Mouse (Mus musculus): ENCODE results near the gene Pcdh15.

Pcdh15 gene

DNA sequence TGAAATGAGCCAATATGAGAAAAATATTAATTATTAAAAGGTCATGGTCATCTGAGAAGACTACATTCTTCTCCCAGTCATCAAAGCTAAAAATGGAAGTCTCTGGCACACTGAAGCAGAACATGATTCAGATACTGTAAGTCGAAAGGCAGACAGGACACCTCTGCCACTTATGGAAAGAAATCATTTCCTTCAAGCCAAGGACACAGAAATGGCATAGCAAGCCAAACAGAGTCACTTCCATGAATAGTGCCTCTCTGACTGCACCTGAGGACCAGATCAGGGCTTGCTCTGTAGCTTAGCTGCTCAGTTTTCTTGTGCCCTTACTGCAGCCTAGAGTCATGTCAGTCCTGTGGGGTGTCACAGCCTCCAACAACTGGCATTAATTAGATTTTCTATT, 234.3 kb downstream of the Pcdh15 start:
- DNase-seq (ENCODE audit: low spot score in 2 of 2) = no peak

DNA sequence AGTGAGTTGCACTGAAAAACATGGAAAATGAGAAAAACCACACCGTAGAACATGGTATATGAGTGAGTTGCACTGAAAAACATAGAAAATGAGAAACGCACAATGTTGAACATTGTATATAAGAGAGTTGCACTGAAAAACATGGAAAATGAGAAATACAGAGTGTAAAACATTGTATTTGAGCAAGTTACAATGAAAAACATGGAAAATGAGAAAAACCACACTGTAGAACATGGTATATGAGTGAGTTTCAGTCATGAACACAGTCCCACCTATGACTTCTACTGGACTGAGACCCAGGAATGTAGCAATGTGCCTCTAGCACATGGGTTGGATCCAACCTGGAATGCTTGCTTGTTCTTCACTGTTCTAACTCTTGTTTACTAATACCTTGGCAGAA, 279.9 kb downstream of the Pcdh15 start:
- peak in 1 of 2 experiments; percentile 27 for DNase-seq (ENCODE audit: low spot score in 2 of 2)

DNA sequence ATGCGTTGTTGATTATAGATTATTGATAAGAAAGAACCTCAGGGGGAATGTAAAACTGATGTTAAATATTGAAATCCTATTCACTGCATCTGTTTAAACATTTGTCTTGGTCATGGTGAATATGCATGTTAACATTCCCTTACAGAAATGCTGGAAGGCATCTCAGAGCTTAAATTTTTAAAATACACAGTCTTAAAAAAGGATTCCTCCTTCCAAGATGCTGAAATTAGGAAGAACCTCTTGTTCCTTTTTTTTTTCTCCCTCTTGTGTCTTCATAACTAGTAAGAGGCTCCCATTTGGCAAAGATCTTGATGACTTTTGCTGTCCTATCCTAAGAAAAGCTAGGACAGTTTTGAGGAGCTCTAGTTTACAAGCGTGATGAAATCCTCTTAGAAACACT, 284.9 kb downstream of the Pcdh15 start:
- DNase-seq (ENCODE audit: low spot score in 2 of 2) = no peak

DNA sequence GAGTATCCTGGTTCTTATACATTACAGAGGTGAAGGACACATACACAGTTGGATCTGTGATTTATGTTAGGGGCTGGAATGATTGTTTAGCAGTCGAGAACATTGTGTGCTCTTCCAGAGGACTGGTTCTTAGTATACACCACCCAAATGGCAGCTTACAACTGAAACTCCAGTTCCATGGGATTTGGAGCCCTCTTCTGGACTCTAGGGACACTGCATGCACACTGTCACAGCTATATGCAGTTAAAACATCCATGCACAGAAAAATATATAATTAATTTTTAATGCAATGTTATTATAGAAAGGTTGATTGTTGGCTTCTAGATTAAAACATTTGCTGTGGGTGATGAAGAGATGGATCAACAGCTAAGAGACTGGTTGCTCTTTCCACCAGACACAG, 301.3 kb downstream of the Pcdh15 start:
- DNase-seq (ENCODE audit: low spot score in 2 of 2) = no peak

DNA sequence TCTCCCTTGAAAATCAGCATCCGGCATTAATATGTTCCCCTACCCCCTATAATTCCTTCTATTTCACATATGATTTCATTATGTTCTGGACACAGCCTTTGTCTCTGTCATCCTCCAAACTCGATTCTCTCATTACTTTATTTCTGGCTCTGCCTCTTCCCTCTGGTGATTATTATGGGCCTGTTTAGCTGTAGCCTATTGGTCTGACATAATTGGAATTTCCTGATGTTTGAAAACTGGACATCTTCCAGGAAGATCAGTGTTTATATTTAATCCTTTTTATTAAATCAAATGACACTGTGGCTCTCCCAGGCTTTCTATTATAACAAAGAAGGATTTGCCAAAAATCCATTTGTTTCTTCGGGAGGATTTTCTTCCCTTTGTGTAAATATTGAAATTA, 326.3 kb downstream of the Pcdh15 start:
- DNase-seq (ENCODE audit: low spot score in 2 of 2) = no peak

DNA sequence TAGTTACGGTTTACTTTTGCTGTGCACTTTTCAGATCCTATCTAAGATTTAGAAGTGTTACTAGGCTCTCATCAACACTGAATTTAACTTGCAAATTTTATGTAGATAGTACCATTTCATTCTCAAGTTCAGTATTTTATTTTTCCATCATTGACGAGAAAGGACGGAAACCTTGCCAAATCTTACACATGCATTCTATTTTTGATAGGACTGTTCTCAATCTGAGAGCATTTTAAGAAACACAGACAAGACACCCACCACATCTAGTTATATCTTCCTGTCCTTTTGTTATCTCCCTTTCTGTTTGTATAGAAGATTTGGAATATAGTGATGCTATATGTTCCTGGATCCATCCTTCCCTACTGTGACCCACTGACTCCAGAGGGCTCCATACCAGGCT, 332.2 kb downstream of the Pcdh15 start:
- DNase-seq (ENCODE audit: low spot score in 2 of 2) = no peak

DNA sequence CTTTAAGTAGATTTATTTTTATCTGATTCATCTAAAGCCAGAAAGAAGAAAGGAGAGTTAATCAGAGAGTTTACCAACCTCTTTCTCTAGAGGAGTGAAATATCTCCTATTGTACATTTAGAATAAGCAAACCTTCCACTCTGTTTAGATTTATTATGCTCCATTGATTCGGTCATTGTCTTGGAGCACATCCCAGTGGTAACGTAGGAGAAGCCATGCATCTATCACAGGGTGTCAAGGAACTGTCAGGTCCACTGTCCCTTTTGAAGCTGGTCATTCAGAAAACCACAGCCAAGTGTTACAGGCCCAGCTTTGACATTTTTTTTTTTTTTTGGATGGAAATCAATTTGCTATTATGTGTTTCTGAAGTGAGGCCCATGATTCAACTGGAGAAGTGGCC, 384.9 kb downstream of the Pcdh15 start:
- no peak for DNase-seq (ENCODE audit: low spot score in 2 of 2)

DNA sequence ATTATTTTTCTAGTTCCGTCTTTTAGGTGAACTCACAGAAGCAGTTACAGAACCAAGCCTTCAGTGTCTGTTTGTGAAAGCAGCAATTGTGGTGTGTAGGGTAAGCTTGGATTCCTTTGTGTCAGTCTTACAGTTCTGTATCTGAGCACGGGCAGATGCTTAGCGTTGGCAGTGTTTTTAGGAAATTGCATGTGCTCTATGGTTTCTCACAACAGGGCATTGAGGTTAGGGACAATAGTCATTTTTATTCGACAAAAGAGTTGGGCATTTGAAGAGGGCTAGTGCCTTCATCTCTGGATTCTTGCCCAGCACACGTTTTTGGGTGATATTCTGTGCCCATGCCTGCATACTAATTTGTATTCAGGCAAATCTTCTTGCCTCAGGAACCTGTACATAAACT, 392.5 kb downstream of the Pcdh15 start:
- no peak for DNase-seq (ENCODE audit: low spot score in 2 of 2)

DNA sequence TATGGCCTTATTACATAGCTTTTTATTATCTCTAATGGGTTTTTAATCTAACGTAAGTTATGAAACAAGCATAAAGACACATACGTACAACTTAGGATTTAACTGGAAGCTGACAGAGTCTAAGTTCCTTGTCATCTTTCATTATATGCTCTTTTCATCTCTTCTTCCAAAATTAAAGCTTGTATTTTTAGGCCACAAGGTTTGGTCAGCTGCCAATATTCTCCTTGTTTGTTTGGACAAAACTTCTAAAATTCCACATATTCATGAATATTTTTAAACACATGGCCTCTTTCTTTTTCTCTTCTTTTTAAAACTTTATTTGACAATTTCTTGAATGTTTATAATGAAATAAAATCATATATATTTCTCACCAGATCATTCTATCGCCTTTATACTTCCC, 415.7 kb downstream of the Pcdh15 start:
- no peak for DNase-seq (ENCODE audit: low spot score in 2 of 2)

DNA sequence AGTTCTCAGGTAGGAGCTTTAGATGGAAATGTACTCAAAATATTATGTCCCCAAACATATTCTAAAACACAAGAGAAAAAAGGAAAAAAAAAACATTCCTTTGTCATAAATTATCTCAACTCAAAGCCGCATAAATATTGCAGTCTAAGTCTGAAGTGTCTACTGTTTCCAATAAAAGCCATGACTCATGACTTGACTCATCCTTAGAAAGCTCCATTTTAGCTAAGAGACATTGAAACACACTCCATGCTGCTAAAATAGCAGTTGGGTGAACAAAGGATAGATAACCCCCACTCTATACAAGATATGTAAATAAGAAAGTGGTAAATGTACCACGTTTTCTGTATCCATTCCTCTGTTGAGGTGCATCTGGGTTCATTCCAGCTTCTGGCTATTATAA, 416.6 kb downstream of the Pcdh15 start:
- DNase-seq (ENCODE audit: low spot score in 2 of 2) = no peak

DNA sequence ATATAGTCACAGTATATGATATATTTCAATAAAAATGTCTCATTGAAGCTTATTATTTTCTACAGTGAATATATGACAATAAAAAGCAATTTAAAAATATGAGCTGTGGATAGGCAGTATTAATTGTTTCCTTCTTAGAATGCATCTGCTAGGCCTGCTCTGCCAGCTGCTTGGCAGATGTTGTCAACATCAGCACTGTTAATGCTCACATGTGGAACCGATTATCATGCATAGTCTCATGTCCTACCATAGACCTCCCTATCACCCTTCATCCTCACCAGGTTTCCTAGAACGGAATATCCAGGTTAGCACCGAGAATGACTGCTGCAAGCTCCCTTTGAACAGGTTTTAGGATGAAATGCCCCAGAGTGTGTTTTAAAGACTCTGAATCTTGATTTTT, 420.3 kb downstream of the Pcdh15 start:
- DNase-seq (ENCODE audit: low spot score in 2 of 2) = no peak

DNA sequence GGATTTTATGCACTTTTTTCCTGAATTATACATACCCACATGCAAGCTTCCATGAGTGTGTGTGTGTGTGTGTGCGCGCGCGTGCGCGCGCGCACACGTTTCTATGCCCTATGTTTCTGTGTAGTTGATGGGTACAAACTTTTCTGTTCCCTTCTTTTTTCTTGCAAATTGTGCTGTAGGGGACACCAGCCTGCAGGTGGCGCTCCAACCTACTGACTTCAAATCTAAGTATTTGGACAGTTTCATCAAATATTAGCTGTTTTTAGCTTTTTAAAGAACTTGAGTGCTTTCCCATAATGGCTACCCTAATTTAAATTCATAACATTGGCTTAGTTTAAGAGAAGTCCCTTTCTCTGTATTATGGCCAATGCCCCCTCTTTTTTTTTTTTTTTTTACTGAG, 453.7 kb downstream of the Pcdh15 start:
- no peak for DNase-seq (ENCODE audit: low spot score in 2 of 2)

DNA sequence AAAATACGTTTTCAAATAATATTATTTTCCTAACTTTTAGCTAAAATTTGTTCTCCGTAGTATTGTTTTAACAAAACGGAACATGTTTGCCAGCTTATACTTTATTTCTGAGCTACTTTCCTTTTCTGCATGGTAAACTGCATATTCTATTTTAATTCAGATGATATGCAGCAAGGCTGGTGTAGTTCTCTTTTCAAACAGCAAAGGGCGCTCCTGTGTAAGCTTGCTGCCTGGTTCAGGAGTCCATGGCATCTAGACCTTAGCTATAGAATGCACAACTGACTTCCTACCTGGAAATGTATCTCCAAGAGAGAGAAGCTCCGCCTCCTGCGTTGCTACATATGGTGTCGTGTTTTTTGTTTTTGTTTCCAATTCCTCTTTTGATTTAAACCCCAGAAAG, 465.1 kb downstream of the Pcdh15 start:
- no peak for DNase-seq (ENCODE audit: low spot score in 2 of 2)

DNA sequence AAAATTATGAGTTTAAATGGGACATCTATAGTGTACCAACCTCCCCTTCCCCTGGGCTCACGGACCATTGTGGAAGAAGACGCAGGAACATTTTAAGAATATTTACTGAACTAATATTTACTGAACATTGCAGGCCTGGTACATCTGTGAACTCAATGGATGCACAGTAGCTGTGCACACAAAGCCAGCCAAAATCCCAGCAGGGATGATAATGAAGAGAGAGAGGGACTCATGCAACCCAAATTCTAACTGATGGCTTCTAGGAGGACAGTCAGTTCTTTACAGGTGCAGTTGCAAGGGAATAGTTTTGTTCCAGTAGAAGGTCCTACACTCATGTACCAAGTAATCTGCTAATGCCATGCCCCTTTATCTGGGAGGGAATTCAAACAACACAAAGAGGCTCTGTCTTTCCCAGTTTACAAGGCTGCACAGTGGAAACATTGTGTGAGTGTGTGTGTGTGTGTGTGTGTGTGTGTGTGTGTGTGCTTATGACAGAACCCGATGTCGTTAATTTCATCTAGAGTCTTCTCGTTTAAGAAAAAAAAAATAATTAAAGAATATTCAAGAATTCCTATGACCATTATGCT, 475.7 kb downstream of the Pcdh15 start:
- DNase-seq (ENCODE audit: low spot score in 2 of 2) = no peak

DNA sequence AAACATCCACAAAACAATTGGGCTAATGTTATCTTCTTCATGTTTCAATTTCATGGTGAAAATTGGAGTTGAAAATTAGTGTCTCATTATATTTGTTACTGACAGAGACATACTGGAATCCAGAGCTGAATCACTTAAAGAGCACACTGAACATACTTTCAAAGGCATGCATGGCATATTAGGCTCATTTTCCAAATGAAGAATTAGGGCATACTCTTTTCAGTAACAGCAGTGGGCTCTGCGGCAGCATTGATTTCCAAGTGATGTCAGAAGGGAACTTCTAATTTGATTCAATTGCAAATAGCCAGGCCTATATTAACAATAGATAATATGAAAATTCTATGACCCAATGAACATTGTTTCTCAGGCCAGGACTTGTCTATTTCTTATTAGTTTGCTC, 568.4 kb downstream of the Pcdh15 start:
- DNase-seq (ENCODE audit: low spot score in 2 of 2) = no peak

DNA sequence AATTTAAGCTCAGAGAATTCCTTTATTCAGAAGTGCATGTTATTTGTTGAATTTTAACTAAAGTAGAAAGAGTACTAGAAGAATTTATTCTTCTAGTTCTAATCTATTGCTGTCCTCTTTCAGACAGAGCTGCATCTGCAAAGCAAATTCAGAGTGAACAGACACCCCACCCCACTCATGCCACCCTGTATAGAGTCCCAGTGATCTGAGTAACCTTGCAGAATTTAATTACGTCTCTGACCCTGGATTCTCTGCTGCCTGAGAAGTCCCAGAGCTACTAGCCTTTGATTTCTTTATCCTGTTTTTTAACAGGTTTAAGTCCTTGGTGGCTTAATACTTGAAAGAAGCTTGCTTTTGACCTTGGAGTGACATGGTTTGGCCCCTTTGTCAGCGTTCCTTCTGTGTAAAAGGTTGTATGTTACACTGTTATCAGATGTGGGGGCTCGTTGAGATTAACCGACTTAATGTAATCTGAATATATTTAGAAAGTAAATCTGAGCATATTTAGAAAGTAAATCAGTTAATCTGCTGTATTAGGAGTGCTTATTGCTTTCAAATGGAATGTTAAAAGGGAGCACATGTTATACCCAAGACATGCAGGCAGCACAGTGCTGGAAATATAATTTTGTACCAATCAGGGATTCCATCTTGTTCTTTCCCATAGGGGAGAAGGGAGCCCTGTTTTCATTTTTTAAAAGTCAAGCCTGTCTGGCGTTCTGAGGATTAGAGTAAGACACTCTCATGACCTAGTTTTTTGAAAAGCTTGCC, 601.6 kb downstream of the Pcdh15 start:
- no peak for DNase-seq (ENCODE audit: low spot score in 2 of 2)

DNA sequence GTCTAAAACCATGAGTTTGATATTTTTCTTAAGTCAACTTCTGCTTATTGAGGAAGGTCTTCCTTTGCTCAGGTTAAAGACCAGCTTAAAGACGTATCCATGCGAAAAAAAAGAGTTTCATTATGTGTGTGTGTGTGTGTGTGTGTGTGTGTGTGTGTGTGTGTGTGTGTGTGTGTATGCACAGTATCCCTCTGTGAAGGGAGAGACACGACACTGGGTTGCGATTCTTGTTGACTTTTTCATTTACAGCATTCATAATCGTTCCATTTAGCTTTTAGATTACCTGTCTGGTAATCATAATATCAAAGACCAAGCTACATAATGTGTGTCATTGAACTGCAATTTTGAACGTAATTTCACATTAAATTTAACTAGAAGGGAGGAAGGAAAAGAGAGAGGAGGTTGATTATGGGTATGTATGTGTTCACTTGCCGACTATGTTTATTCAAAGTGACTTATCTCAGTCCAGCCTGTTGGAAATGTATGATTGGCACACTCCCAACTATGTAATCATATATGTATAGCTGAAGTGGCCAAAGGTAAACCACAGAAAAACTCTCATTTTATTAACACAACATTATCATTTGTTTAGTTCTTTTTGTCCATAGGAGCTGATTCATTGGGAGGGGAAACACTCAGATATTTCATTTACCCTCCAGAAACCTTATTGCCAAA, 626.6 kb downstream of the Pcdh15 start:
- DNase-seq (ENCODE audit: low spot score in 2 of 2) = no peak

DNA sequence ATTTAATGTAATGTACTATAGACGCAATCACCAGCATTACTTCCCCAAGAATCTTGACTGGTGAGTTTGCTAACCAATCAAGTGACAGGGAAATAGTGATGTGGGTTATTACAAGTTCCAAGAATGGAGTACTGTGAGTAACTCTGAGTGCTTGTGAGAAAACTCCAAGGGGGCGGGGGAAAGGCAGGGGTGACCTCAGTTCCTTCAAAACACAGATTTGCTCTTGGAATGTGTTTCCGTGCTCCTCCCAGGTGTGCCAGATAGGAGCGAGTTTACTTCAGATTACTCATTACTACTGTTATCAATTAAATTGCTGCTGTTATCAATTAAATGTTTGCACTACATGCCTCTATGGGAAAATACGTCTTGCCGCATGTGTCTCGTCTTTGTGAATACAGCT, 634.1 kb downstream of the Pcdh15 start:
- DNase-seq (ENCODE audit: low spot score in 2 of 2) = no peak

DNA sequence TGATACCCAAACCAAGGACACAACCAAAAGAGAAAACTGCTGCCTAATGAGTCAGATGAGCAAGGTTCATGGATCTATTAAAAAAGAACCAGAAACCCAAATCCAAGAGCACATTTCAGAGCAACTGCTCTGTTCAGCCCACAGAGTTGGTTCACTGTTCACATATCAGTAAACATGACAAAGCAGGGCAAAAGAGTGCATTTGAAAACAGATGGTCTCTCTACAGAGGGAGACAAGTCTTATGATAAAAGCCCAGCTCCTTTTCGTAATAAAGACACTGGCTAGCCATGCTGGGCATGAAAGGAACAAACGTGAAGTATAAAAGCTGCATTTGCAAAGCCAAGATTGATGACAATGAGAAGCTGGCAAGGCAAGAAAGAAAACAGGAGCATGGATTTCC, 649.9 kb downstream of the Pcdh15 start:
- no peak for DNase-seq (ENCODE audit: low spot score in 2 of 2)

DNA sequence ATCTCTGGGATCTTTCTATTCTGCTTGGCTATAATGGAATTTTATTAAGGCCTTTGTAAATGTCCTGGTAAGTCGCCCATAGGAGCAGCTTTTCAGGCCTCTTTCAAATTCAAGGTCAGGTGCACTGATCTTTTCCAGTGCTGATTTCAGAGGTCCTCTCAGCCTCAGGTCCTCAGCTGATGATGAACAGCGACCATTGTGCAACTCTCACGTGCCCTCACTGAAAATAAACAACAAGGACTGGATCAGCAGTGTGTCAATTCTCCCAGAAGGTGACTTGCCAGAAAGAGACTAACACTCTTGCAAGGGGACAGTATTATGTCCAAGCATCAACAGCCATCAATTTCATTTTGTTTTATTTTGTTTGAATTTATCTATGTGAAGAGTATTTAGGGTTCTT, 654.7 kb downstream of the Pcdh15 start:
- no peak for DNase-seq (ENCODE audit: low spot score in 2 of 2)

DNA sequence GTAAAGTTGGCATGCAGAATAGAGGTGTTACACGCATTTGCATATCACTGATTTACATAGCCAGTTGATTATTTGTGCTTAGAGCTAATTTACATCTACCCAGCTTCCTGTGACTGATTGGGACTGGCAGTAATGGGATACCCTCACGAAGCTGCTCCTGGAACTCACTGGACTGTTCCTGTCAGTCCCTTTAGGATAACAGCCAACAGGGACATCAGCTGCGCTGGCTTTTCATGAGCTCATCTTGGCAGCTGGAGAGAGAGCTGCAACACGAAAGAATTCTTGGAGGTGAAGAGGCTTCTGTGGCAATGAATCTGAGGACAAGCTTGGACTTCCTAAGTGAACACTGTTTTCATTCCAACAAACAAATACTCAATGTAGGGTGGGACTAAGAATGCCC, 683.8 kb downstream of the Pcdh15 start:
- DNase-seq (ENCODE audit: low spot score in 2 of 2) = no peak

DNA sequence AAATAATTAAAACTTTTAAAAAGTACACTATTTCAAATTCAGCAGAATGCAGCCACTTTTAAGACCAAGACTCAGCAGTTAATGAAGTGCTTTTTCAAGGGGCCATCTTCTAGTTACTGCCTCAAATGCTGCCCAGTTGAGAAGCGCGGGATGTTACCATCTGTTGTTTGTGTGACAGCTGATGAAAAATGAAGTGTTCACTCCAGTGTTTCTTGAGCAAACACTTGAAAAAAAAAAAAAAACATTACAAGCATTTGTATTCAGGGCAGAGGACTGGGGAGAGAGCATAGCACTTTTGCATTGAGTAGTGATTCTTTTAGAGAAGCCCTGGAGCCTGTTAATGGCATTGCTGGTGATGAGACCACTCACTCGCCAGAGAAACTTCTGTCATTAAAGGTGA, 689.0 kb downstream of the Pcdh15 start:
- DNase-seq (ENCODE audit: low spot score in 2 of 2) = no peak

DNA sequence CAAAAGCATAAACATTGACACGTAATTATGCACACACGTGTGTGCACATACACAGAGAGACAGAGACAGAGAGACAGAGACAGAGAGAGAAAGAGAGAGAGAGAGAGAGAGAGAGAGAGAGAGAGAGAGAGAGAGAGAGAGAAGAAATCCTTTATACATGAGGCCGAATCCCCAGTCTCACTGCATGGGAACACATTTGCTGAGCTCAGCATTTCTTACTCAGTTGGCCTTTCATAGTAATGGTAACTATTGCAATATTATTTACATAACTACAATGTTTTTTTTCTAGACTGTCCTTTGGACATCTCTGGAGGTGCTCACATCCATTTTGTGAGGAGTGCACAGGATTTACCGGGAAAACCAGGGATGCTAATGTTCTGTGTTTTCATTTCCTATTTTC, 705.9 kb downstream of the Pcdh15 start:
- DNase-seq (ENCODE audit: low spot score in 2 of 2) = no peak
